Mouse (Mus musculus) thymus, postnatal 14 days (tissue): Measurements from ENCODE around the gene Plxna2.

Source experiments
- DNase-seq: peaks from one replicate; pipeline ENCODE4 v3.0.0; 2021

Plxna2 gene

DNA sequence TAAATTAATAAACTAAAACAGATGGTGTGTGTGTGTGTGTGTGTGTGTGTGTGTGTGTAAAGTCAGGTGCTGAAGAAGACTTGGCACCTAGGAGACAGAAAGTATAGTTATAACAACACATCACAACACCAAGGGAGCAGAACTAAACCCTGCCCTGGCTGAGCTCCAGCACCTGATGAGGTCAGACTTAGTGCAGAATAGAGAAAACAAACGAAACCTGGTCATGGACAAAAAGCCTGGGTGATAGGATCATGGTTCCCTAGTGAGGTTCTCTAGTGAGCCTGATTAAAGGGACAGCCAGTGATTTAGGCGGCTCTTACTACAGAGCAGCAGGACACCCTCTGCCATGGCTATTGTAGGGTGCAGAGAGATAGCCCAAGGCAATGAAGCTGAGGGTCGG, 218.2 kb downstream of the Plxna2 start:
- no peak for DNase-seq

- no peak for DNase-seq
These were observed 218.7 kb downstream of the Plxna2 start for GRCm38 (mm10) chr1:194836671-194837070.

DNA sequence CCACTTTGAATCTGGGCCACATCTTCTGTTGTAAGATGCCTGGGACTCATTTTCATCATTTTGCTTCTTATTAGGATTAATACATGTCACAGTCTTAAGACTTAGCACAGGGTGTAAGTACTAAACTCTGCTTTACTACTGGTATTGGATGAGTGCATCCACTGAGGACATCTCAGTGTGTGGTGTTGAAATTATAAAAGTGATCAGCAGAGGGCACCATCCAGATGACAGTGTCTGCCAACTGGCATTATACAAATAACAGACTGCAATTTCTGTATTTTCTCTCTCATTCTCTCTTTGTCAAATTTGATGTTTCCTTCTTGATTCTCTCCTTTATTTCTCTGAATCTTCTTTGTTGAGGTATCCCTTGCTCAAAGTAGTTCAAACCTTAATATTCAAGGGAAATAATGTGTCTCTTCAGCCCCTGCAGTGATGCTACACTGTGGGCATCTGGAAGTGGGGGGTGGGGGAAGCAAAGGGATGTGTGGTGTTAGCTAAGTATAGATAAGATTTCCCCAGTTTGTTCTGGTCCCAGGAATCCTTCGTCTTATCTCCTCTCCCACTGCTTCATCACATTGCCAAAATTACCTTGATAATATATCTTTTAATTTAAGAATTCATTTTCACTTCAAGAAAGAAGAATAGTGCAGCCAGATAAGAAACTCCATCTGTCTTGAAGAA, 221.4 kb downstream of the Plxna2 start:
- DNase-seq, result peak; percentile 7

DNA sequence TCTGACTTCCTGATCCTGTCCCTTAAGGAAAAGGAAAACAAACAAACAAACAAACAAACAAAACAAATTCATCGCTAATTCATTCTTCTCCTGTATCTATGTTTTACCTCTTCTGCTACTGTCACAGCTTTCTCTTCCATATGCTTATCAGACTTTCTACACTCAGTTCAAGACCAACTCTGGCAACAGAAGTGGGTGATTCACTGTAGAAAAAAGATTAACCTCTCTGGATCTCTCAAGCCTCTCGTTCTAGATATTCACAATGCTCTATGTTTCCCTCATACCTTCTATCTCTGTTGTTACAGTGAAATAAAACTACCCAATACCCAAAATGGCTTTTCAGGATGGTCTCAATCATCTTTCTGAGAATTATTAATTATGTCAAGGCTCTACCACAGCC, 225.0 kb downstream of the Plxna2 start:
- no peak for DNase-seq

DNA sequence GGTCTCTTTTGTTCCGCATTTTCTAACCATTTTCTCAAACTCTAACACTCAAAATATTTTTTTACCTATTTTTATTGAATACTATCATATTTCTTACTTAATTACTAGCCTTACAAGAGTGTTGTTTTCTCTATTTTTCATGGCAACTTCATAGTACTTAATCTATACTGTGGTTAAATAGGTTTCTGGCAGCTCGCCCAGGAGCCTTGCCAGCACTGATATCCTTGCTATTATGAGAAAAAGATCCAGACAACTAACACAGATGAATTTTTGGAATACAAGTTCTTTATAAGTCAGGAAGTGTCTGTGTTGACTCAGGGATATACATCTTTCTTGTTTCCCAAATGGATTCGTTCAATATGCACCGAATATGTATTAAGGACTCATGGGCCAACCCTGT, 229.0 kb downstream of the Plxna2 start:
- no peak for DNase-seq

DNA sequence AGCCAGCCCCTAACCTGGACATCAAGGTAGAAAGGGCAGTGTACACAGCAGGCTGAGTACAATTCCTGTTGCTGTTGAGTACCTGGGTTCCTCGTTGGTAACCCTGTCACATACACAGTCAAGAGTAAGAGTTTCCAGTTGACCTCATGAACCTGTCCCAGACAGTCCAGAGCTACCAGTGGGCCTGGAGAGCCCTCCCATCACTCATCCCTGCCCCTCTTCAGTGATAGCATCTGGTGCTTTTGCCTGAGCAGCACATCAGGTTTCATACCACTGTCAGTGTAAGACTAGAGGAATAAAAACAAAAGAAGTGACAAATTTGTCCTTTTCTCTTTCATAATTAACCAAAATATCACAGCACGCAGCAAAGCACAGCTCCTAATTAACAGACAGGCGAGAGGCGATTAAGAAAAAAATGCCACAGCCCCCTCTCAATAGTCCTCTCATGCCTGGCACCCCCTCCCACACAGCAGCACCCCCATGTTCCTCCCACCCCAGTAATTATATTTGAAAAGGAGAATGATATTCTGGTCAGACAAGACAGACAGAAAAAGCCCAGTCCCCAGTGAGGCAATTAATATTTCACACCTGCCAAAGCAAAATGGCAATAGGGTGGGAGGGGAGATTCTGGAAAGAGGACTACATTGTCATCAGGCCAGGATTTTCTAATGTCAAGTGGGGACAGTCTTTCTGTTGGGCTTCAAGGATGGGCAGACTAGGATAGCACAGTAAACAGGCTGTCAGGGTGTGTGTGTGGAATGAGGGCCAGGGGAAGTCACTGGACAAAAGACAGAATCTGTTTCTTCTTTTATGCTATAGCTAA, 233.4 kb downstream of the Plxna2 start:
- DNase-seq, result no peak

DNA sequence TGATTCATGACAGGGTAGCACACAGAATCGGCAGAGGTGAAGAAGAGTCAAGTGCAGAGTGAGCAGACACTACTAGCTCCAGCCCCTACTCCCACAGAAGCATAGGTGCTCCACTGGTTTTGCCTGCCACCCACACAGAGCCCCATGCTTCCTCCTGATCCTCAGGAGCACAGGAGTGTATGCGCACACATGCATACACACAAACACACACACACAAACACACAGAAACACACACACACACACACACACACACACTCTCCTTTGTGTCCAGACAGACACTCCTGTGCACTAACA, 234.0 kb downstream of the Plxna2 start:
- no peak for DNase-seq
